Mouse (Mus musculus): ENCODE data around the gene Hyal1. TPM values are rescaled to one million over a fixed set of nuclear protein-coding genes. Genes with fewer than 3 reads are reported as not detected.

Hyal1 gene
- total and polyA plus RNA-seq, 2 experiments from 2014 or later: 6.0 to 21.3 TPM

GRCm38 (mm10) chr9:107611456-107612190 lies 34.9 kb downstream of the Hyal1 start:
- ATAC-seq (ENCODE audit: insufficient read depth, low read depth): no peak

GRCm38 (mm10) chr9:107612191-107612944 lies 35.6 kb downstream of the Hyal1 start:
- 5% methylated on average over 40 of the region's 48 CpGs for WGBS
- TF ChIP-seq CTCF (IDR thresholded peaks at IDR 0.05; ENCODE audit: low read depth): peak; percentile 96
- peak; percentile 94 for TF ChIP-seq EP300 (IDR thresholded peaks at IDR 0.05; ENCODE audit: low read depth)
- H3K4me1 ChIP-seq (ENCODE audit: control insufficient read depth, insufficient read depth): peaks cover 41% of the 10 kb centered on the region

More at GRCm38 (mm10) chr9:107611456-107612190, 34.9 kb downstream of the Hyal1 start:
- peaks cover 49% of the 10 kb centered on the region for H3K4me1 ChIP-seq (ENCODE audit: control insufficient read depth, insufficient read depth)
- H3K9me3 ChIP-seq (replicated peaks; ENCODE audit: control insufficient read depth, low read length): no peaks in the 10 kb centered on the region
- DNase-seq (ENCODE audit: low spot score): no peak
- peak overlapping the region; percentile 58 for H3K9ac ChIP-seq (replicated peaks; ENCODE audit: low read depth, low read length)
- H3K4me3 ChIP-seq (ENCODE audit: low read depth, low read length): peak overlapping the region; percentile 33; the same call in 1 of the 2 replicates
- H3K27ac ChIP-seq (ENCODE audit: low read depth): peak overlapping the region; percentile 90
- H3K27me3 ChIP-seq (ENCODE audit: control insufficient read depth, insufficient read depth, low read length): no peaks in the 10 kb centered on the region
- H3K36me3 ChIP-seq (replicated peaks; ENCODE audit: control insufficient read depth, insufficient read depth, low read length): peaks cover 31% of the 10 kb centered on the region
- H3K4me2 ChIP-seq (ENCODE audit: low read depth, low read length): peak overlapping the region; percentile 65; the same call in 1 of the 2 replicates
- 39% methylated on average over 6 of the region's 6 CpGs for WGBS
- TF ChIP-seq CTCF (IDR thresholded peaks at IDR 0.05; ENCODE audit: low read depth): no peak

GRCm38 (mm10) chr9:107612945-107613569 lies 36.3 kb downstream of the Hyal1 start:
- Histone ChIP-seq H3K27me3 (ENCODE audit: control insufficient read depth, insufficient read depth, low read length) (no peaks in the 10 kb centered on the region), H3K36me3 (replicated peaks; ENCODE audit: control insufficient read depth, insufficient read depth, low read length) (peaks cover 42% of the 10 kb centered on the region), H3K4me1 (ENCODE audit: control insufficient read depth, insufficient read depth) (peaks cover 39% of the 10 kb centered on the region), H3K4me2 (ENCODE audit: low read depth, low read length) (peak overlapping the region; percentile 65), H3K9me3 (replicated peaks; ENCODE audit: control insufficient read depth, low read length) (no peaks in the 10 kb centered on the region), H3K4me3 (ENCODE audit: low read depth, low read length) (peak overlapping the region; percentile 33; the same call in 1 of the 2 replicates), H3K27ac (ENCODE audit: low read depth) (peak overlapping the region; percentile 90), H3K9ac (replicated peaks; ENCODE audit: low read depth, low read length) (0 out of 2 replicates have a peak overlapping the region, but pooled peaks have one; percentile 1)
- TF ChIP-seq CTCF (IDR thresholded peaks at IDR 0.05; ENCODE audit: low read depth): peak; percentile 35
- peak; percentile 7; the same call in 1 of the 2 replicates for TF ChIP-seq EP300 (IDR thresholded peaks at IDR 0.05; ENCODE audit: low read depth)
- WGBS: 5% methylated on average over 12 of the region's 12 CpGs
- ATAC-seq (ENCODE audit: insufficient read depth, low read depth): peak; percentile 27
- DNase-seq (ENCODE audit: low spot score): peak; percentile 76

More at GRCm38 (mm10) chr9:107612191-107612944, 35.6 kb downstream of the Hyal1 start:
- DNase-seq (ENCODE audit: low spot score) (peak; percentile 96), ATAC-seq (ENCODE audit: insufficient read depth, low read depth) (peak; percentile 88)
- H3K9ac ChIP-seq (replicated peaks; ENCODE audit: low read depth, low read length): peak overlapping the region; percentile 58
- peak overlapping the region; percentile 65 for H3K4me2 ChIP-seq (ENCODE audit: low read depth, low read length)
- H3K27ac ChIP-seq (ENCODE audit: low read depth): peak overlapping the region; percentile 90
- H3K36me3 ChIP-seq (replicated peaks; ENCODE audit: control insufficient read depth, insufficient read depth, low read length): peaks cover 37% of the 10 kb centered on the region
- H3K9me3 ChIP-seq (replicated peaks; ENCODE audit: control insufficient read depth, low read length): no peaks in the 10 kb centered on the region
- H3K27me3 ChIP-seq (ENCODE audit: control insufficient read depth, insufficient read depth, low read length): no peaks in the 10 kb centered on the region
- peak overlapping the region; percentile 33 for H3K4me3 ChIP-seq (ENCODE audit: low read depth, low read length)

GRCm38 (mm10) chr9:107615035-107615434 lies 38.3 kb downstream of the Hyal1 start:
- H3K9me3 ChIP-seq (replicated peaks; ENCODE audit: control insufficient read depth, low read length): no peaks in the 10 kb centered on the region
- H3K4me2 ChIP-seq (ENCODE audit: low read depth, low read length): no peak overlapping the region
- peaks cover 49% of the 10 kb centered on the region for H3K36me3 ChIP-seq (replicated peaks; ENCODE audit: control insufficient read depth, insufficient read depth, low read length)
- ATAC-seq (ENCODE audit: insufficient read depth, low read depth): no peak
- H3K27ac ChIP-seq (ENCODE audit: low read depth): no peak overlapping the region; the same call in 1 of the 2 replicates
- 0 out of 2 replicates have a peak overlapping the region, but pooled peaks have one; percentile 21 for H3K9ac ChIP-seq (replicated peaks; ENCODE audit: low read depth, low read length)
- H3K4me1 ChIP-seq (ENCODE audit: control insufficient read depth, insufficient read depth): peaks cover 42% of the 10 kb centered on the region
- TF ChIP-seq CTCF (IDR thresholded peaks at IDR 0.05; ENCODE audit: low read depth) (no peak), EP300 (IDR thresholded peaks at IDR 0.05; ENCODE audit: low read depth) (no peak)
- 53% methylated on average over 4 of the region's 4 CpGs for WGBS
- no peaks in the 10 kb centered on the region for H3K27me3 ChIP-seq (ENCODE audit: control insufficient read depth, insufficient read depth, low read length)
- no peak for DNase-seq (ENCODE audit: low spot score)
- no peak overlapping the region for H3K4me3 ChIP-seq (ENCODE audit: low read depth, low read length)

- Histone ChIP-seq H3K4me3 (ENCODE audit: low read depth, low read length) (no peak overlapping the region), H3K9ac (replicated peaks; ENCODE audit: low read depth, low read length) (no peak overlapping the region), H3K36me3 (replicated peaks; ENCODE audit: control insufficient read depth, insufficient read depth, low read length) (peaks cover 61% of the 10 kb centered on the region), H3K27me3 (ENCODE audit: control insufficient read depth, insufficient read depth, low read length) (no peaks in the 10 kb centered on the region), H3K4me2 (ENCODE audit: low read depth, low read length) (no peak overlapping the region), H3K9me3 (replicated peaks; ENCODE audit: control insufficient read depth, low read length) (no peaks in the 10 kb centered on the region), H3K27ac (ENCODE audit: low read depth) (peak overlapping the region; percentile 93), H3K4me1 (ENCODE audit: control insufficient read depth, insufficient read depth) (peaks cover 37% of the 10 kb centered on the region)
- 75% methylated on average over 2 of the region's 2 CpGs for WGBS
- DNase-seq (ENCODE audit: low spot score) (no peak), ATAC-seq (ENCODE audit: insufficient read depth, low read depth) (no peak)
- TF ChIP-seq CTCF (IDR thresholded peaks at IDR 0.05; ENCODE audit: low read depth) (0 out of 2 replicates have a peak, but pooled peaks have one; percentile 7), EP300 (IDR thresholded peaks at IDR 0.05; ENCODE audit: low read depth) (no peak)
Measured at GRCm38 (mm10) chr9:107617461-107617860, 40.7 kb downstream of the Hyal1 start.

All from heart, postnatal 0 days (tissue).